Comparison of ENCODE assay signal across 9 mouse cellular contexts in genomic region chr17:8508305-8509141, GRCm38 (mm10). TPM values are rescaled to one million over a fixed set of nuclear protein-coding genes. Genes with fewer than 3 reads are reported as not detected.
DNase-seq lines count a peak whose midpoint lies in the region; ATAC-seq and TF ChIP-seq lines count a peak whose summit lies in the region.
"Had no signal": no experiment of that assay in that cellular context is flagged by ENCODE, and none has a peak within 500 bp of the region (broad histone marks: within the 10 kb centered on the region; RNA-seq: fewer than 3 reads in every experiment).

No protein-coding gene starts in this region.

- peak overlapping the region; percentile 38; the same call in 1 of the 2 replicates for H3K4me2 ChIP-seq in lung, embryonic 15.5 days
- H3K4me2 ChIP-seq in heart, embryonic 12.5 days = peak overlapping the region; percentile 67
- peak overlapping the region; percentile 38 for H3K4me2 ChIP-seq in limb, embryonic 15.5 days

- H3K27me3 ChIP-seq in lung, embryonic 15.5 days = peaks cover 6% of the 10 kb centered on the region; the same call in 1 of the 2 replicates
- H3K27me3 ChIP-seq in heart, embryonic 12.5 days (replicated peaks) = peaks cover 7% of the 10 kb centered on the region
- peaks cover 9% of the 10 kb centered on the region; the same call in 1 of the 2 replicates for H3K27me3 ChIP-seq in limb, embryonic 15.5 days
- H3K27me3 ChIP-seq: CH12.LX had no signal

- peak; percentile 90 for ATAC-seq in lung, embryonic 15.5 days (ENCODE audit: borderline replicate concordance, extremely low read depth, low FRiP score, low TSS enrichment)
- ATAC-seq in heart, embryonic 12.5 days (ENCODE audit: insufficient number of reproducible peaks, low FRiP score) = peak; percentile 81
- peak; percentile 62; the same call in 1 of the 2 replicates for ATAC-seq in limb, embryonic 15.5 days (ENCODE audit: insufficient number of reproducible peaks, low FRiP score, low TSS enrichment, low read depth)

- H3K4me3 ChIP-seq in lung, embryonic 15.5 days = 0 out of 2 replicates have a peak overlapping the region, but pooled peaks have one; percentile 4
- no peak overlapping the region for H3K4me3 ChIP-seq in lung, adult 2 months (replicated peaks; ENCODE audit: extremely low read depth, low read depth, low read length)
- H3K4me3 ChIP-seq in embryonic fibroblast, embryonic 13.5 days (ENCODE audit: insufficient read depth, low read length) = no peak overlapping the region
- H3K4me3 ChIP-seq in heart, embryonic 12.5 days = peak overlapping the region; percentile 35
- H3K4me3 ChIP-seq in limb, embryonic 15.5 days = peak overlapping the region; percentile 19; the same call in 1 of the 2 replicates

- no peaks in the 10 kb centered on the region for H3K9me3 ChIP-seq in lung, embryonic 15.5 days
- H3K9me3 ChIP-seq in heart, embryonic 12.5 days (replicated peaks) = no peaks in the 10 kb centered on the region
- no peaks in the 10 kb centered on the region for H3K9me3 ChIP-seq in limb, embryonic 15.5 days

- no peaks in the 10 kb centered on the region for H3K36me3 ChIP-seq in lung, embryonic 15.5 days
- no peaks in the 10 kb centered on the region for H3K36me3 ChIP-seq in heart, embryonic 12.5 days
- H3K36me3 ChIP-seq in limb, embryonic 15.5 days = no peaks in the 10 kb centered on the region

- no peak for DNase-seq in lung, adult 2 months
- DNase-seq in kidney, adult 9 months = peak; percentile 51
- DNase-seq in ovary, adult 18-20 months (ENCODE audit: low spot score) = peak; percentile 55
- peak; percentile 70 for DNase-seq in urinary bladder, postnatal 14 days (ENCODE audit: low spot score)

- H3K4me1 ChIP-seq in lung, embryonic 15.5 days = peaks cover 23% of the 10 kb centered on the region
- H3K4me1 ChIP-seq in lung, adult 2 months (ENCODE audit: control insufficient read depth, insufficient read depth, low read length) = no peaks in the 10 kb centered on the region
- H3K4me1 ChIP-seq in embryonic fibroblast, embryonic 13.5 days (ENCODE audit: control insufficient read depth, insufficient read depth, low read length) = peaks cover 11% of the 10 kb centered on the region
- H3K4me1 ChIP-seq in heart, embryonic 12.5 days (replicated peaks) = peaks cover 31% of the 10 kb centered on the region
- H3K4me1 ChIP-seq in limb, embryonic 15.5 days = peaks cover 26% of the 10 kb centered on the region

- H3K9ac ChIP-seq in lung, embryonic 15.5 days = no peak overlapping the region
- H3K9ac ChIP-seq in heart, embryonic 12.5 days = peak overlapping the region; percentile 58; the same call in 1 of the 2 replicates
- H3K9ac ChIP-seq in limb, embryonic 15.5 days = no peak overlapping the region

- no peak for TF ChIP-seq POLR2A in lung, adult 2 months (IDR thresholded peaks at IDR 0.05; ENCODE audit: borderline replicate concordance, extremely low read depth, low read depth, low read length)
- TF ChIP-seq POLR2A in embryonic fibroblast, embryonic 13.5 days (IDR thresholded peaks at IDR 0.05; ENCODE audit: low read depth, low read length) = no peak

- no peak for TF ChIP-seq CTCF in lung, adult 2 months (IDR thresholded peaks at IDR 0.05; ENCODE audit: insufficient read depth, low read length)
- TF ChIP-seq CTCF in embryonic fibroblast, embryonic 13.5 days (IDR thresholded peaks at IDR 0.05; ENCODE audit: borderline replicate concordance, insufficient read depth, low read length) = no peak

- H3K27ac ChIP-seq in lung, embryonic 15.5 days = no peak overlapping the region
- H3K27ac ChIP-seq in embryonic fibroblast, embryonic 13.5 days (ENCODE audit: insufficient read depth, low read length) = peak overlapping the region; percentile 36
- H3K27ac ChIP-seq in heart, embryonic 12.5 days (ENCODE audit: poor library complexity, severe bottlenecking) = no peak overlapping the region
- 0 out of 2 replicates have a peak overlapping the region, but pooled peaks have one; percentile 57 for H3K27ac ChIP-seq in limb, embryonic 15.5 days

- WGBS in lung, embryonic 15.5 days = 1% methylated on average over 16 of the region's 16 CpGs
- 4% methylated on average over 16 of the region's 16 CpGs for WGBS in lung, adult 2 months
- WGBS in heart, embryonic 12.5 days = 1% methylated on average over 16 of the region's 16 CpGs
- 1% methylated on average over 16 of the region's 16 CpGs for whole genome bisulfite sequencing in limb, embryonic 15.5 days

RNA-seq across cellular contexts. Expression of gene Pde10a, which starts 16.6 kb away (rescaled TPM):
- 1.5 and 2.1 TPM in 2 replicates for polyA plus RNA-seq in lung, embryonic 15.5 days (2015; fragmentation: Nextera tagmentation; extraction: Ambion mirVana)
- polyA plus RNA-seq in lung, adult 2 months (2012; rRNA removed) = 0.42 and 0.62 TPM in 2 replicates
- 7.9 and 9.3 TPM in 2 replicates for polyA plus RNA-seq in embryonic fibroblast, embryonic 13.5 days (2011; ENCODE audit: insufficient read length, low read depth, missing spikeins)
- 1.4 and 1.7 TPM in 2 replicates for polyA plus RNA-seq in heart, embryonic 12.5 days (2016; fragmentation: Nextera tagmentation; extraction: Ambion mirVana)
- polyA plus RNA-seq in limb, embryonic 15.5 days (2015; fragmentation: Nextera tagmentation; extraction: Ambion mirVana) = 1.8 and 3.1 TPM in 2 replicates

RNA-seq across cellular contexts. Expression of gene Gm17087, which starts 58.2 kb away (rescaled TPM):
- polyA plus RNA-seq in lung, embryonic 15.5 days (2015; fragmentation: Nextera tagmentation; extraction: Ambion mirVana) = not detected in 2 replicates
- polyA plus RNA-seq in lung, adult 2 months (2012; rRNA removed) = not detected in 2 replicates
- 3.7 and 4.0 TPM in 2 replicates for polyA plus RNA-seq in embryonic fibroblast, embryonic 13.5 days (2011; ENCODE audit: insufficient read length, low read depth, missing spikeins)
- polyA plus RNA-seq in heart, embryonic 12.5 days (2016; fragmentation: Nextera tagmentation; extraction: Ambion mirVana) = not detected in 2 replicates
- 0.16 TPM in 1 of 2 replicates, not detected in the other for polyA plus RNA-seq in limb, embryonic 15.5 days (2015; fragmentation: Nextera tagmentation; extraction: Ambion mirVana)

Comparison
In these comparisons a context has a peak if more than half of its experiments do, and no peak if none do; other contexts are left out.
1. H3K4me3 ChIP-seq: peak in lung, embryonic 15.5 days (single experiment), heart, embryonic 12.5 days (single experiment) and limb, embryonic 15.5 days (single experiment); none in lung, adult 2 months (single experiment) and embryonic fibroblast, embryonic 13.5 days (single experiment).
2. H3K27ac ChIP-seq: peak in embryonic fibroblast, embryonic 13.5 days (single experiment) and limb, embryonic 15.5 days (single experiment); none in lung, embryonic 15.5 days (single experiment) and heart, embryonic 12.5 days (single experiment).
3. Peak in every context shown above with its lines, with median percentiles within 50 percentile points of each other: ATAC-seq and H3K4me2 ChIP-seq.